Mouse (Mus musculus): ENCODE data around the gene Tbc1d22a. TPM values are rescaled to one million over a fixed set of nuclear protein-coding genes. Genes with fewer than 3 reads are reported as not detected.

Tbc1d22a gene
- polyA plus RNA-seq, 1 experiment from 2014 or later = 8.7 TPM

DNA sequence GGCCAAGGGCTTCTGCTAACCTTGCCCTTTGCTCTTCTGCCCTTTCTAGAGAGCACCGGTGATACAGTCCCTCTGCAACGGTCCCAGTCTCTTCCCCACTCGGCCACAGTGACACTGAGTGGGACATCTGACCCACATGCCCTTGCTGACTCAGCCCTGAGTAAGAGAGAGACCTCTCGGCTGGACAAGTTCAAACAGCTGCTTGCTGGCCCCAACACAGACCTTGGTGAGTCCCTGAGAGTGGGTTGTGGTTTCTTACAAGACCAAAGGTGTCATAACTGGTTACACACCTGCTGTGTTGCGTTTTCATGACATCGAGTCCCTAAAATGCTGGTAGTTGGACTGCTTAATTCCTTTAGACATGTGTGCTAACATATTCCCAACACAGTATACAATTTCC lies 24.8 kb downstream of the Tbc1d22a start:
- Histone ChIP-seq H3K4me3 (ENCODE audit: low read depth, low read length) (no peak overlapping the region), H3K36me3 (ENCODE audit: control insufficient read depth, insufficient read depth, low read length) (peaks cover 8% of the 10 kb centered on the region; the same call in 1 of the 2 replicates), H3K4me1 (replicated peaks; ENCODE audit: control insufficient read depth, insufficient read depth) (no peaks in the 10 kb centered on the region), H3K27me3 (ENCODE audit: control insufficient read depth, insufficient read depth, low read length) (no peaks in the 10 kb centered on the region), H3K27ac (replicated peaks) (no peak overlapping the region), H3K9me3 (ENCODE audit: control insufficient read depth, low read length) (no peaks in the 10 kb centered on the region), H3K4me2 (replicated peaks; ENCODE audit: low read depth) (no peak overlapping the region), H3K9ac (ENCODE audit: low read length) (no peak overlapping the region)
- TF ChIP-seq CTCF (IDR thresholded peaks at IDR 0.05; ENCODE audit: low read depth) (no peak), EP300 (optimal IDR thresholded peaks at IDR 0.05) (no peak)
- 88% methylated on average over 6 of the region's 6 CpGs for WGBS
- DNase-seq (ENCODE audit: low spot score) (no peak), ATAC-seq (ENCODE audit: low FRiP score, low TSS enrichment) (no peak)

DNA sequence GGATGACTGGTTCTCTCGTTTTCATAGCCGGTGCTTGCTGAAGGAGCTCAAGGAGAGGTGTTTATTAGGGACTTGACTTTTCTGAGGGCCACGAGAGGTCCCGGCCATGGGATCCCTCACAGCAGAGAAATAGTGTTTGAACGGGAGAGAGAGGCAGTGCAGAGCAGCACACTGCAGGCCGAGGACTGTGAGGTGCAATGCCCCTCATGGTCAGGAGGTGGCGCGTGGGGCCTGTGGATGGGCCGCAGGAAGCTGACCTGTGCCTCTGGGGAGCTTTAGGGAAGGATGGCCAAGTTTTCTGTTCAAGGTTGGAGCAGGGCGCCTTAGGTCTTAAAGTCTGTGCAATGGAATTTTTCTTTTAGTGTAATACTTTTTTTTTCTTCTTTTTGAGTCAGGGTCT lies 25.5 kb downstream of the Tbc1d22a start:
- no peaks in the 10 kb centered on the region for H3K4me1 ChIP-seq (replicated peaks; ENCODE audit: control insufficient read depth, insufficient read depth)
- DNase-seq (ENCODE audit: low spot score) (peak; percentile 73), ATAC-seq (ENCODE audit: low FRiP score, low TSS enrichment) (0 out of 2 replicates have a peak, but pooled peaks have one; percentile 48)
- no peak overlapping the region for H3K9ac ChIP-seq (ENCODE audit: low read length)
- H3K9me3 ChIP-seq (ENCODE audit: control insufficient read depth, low read length) = no peaks in the 10 kb centered on the region
- H3K27me3 ChIP-seq (ENCODE audit: control insufficient read depth, insufficient read depth, low read length) = no peaks in the 10 kb centered on the region
- H3K4me3 ChIP-seq (ENCODE audit: low read depth, low read length) = no peak overlapping the region
- WGBS = 26% methylated on average over 10 of the region's 10 CpGs
- H3K36me3 ChIP-seq (ENCODE audit: control insufficient read depth, insufficient read depth, low read length) = peaks cover 8% of the 10 kb centered on the region; the same call in 1 of the 2 replicates
- H3K4me2 ChIP-seq (replicated peaks; ENCODE audit: low read depth) = no peak overlapping the region
- TF ChIP-seq CTCF (IDR thresholded peaks at IDR 0.05; ENCODE audit: low read depth) (peak; percentile 89), EP300 (optimal IDR thresholded peaks at IDR 0.05) (no peak)
- no peak overlapping the region for H3K27ac ChIP-seq (replicated peaks)

DNA sequence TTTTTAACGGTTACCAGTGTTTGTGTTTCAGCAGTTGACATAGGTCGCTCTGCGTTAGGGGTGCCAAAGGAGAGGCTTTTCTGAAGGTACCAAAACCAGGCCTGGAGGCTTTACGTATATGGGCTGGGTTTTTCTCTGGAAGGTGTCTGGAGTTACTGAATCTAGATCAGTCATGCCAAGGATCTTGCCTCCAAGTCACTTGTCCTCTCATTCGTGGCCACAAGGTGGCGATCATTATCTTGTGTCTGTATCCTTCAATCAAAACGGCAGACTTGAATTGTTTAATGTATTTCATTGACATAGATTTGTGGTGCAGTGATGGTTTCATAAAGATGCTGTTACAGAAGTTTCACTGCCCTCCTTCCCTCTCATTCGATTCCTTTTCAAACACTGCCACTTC lies 29.4 kb downstream of the Tbc1d22a start:
- H3K4me2 ChIP-seq (replicated peaks; ENCODE audit: low read depth) = no peak overlapping the region
- peak; percentile 82 for TF ChIP-seq CTCF (IDR thresholded peaks at IDR 0.05; ENCODE audit: low read depth)
- TF ChIP-seq EP300 (optimal IDR thresholded peaks at IDR 0.05) = no peak
- no peak overlapping the region for H3K4me3 ChIP-seq (ENCODE audit: low read depth, low read length)
- DNase-seq (ENCODE audit: low spot score) (peak; percentile 58), ATAC-seq (ENCODE audit: low FRiP score, low TSS enrichment) (no peak)
- no peaks in the 10 kb centered on the region for H3K9me3 ChIP-seq (ENCODE audit: control insufficient read depth, low read length)
- 45% methylated on average over 8 of the region's 8 CpGs for WGBS
- peaks cover 4% of the 10 kb centered on the region; the same call in 1 of the 2 replicates for H3K36me3 ChIP-seq (ENCODE audit: control insufficient read depth, insufficient read depth, low read length)
- H3K4me1 ChIP-seq (replicated peaks; ENCODE audit: control insufficient read depth, insufficient read depth) = no peaks in the 10 kb centered on the region
- H3K9ac ChIP-seq (ENCODE audit: low read length) = no peak overlapping the region
- H3K27me3 ChIP-seq (ENCODE audit: control insufficient read depth, insufficient read depth, low read length) = no peaks in the 10 kb centered on the region
- no peak overlapping the region for H3K27ac ChIP-seq (replicated peaks)

DNA sequence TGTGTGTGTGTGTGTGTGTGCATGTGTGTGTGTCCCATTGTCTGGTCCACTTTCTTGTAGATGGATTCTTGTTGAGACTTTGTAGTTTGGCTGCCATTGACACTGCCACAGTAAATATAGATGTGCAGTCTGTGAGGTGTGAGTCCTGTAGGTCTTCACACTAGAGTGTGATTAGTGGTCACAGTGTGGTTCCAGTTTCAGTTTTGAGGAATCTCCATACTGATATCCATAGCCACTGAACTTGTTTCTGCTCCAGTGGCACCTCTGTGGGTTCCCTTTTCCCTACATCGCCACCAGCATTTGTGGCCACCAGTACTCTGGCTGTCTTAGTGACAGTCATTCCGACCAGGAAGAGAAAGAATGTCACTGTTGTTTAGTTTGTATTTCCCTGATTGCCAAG lies 30.1 kb downstream of the Tbc1d22a start:
- no peak overlapping the region for H3K27ac ChIP-seq (replicated peaks)
- DNase-seq (ENCODE audit: low spot score) (no peak), ATAC-seq (ENCODE audit: low FRiP score, low TSS enrichment) (no peak)
- no peak overlapping the region for H3K9ac ChIP-seq (ENCODE audit: low read length)
- no peaks in the 10 kb centered on the region for H3K4me1 ChIP-seq (replicated peaks; ENCODE audit: control insufficient read depth, insufficient read depth)
- TF ChIP-seq CTCF (IDR thresholded peaks at IDR 0.05; ENCODE audit: low read depth) = no peak
- no peak overlapping the region for H3K4me3 ChIP-seq (ENCODE audit: low read depth, low read length)
- 78% methylated on average over 2 of the region's 2 CpGs for WGBS
- H3K27me3 ChIP-seq (ENCODE audit: control insufficient read depth, insufficient read depth, low read length) = no peaks in the 10 kb centered on the region
- H3K36me3 ChIP-seq (ENCODE audit: control insufficient read depth, insufficient read depth, low read length) = peaks cover 4% of the 10 kb centered on the region; the same call in 1 of the 2 replicates
- no peak overlapping the region for H3K4me2 ChIP-seq (replicated peaks; ENCODE audit: low read depth)
- no peaks in the 10 kb centered on the region for H3K9me3 ChIP-seq (ENCODE audit: control insufficient read depth, low read length)

DNA sequence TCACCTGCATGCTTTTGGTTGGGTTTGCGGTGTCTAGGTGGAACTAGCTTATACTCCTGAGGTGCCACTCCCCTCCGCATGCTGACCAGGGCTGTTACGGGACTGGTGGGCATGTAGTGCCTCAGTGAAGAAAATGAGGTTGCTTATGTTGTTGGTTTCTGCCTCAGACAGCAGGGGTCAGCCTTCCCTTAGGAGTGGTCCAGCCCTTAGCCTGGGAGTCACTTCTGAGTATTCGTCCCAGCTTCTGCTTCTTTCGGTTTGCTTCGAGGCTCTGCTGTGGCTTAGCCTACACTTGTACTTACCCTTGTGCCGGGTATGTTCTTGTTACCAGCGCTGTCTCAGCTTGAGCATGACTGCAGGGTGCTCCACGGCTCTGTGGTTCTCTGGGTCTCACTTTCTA lies 36.0 kb downstream of the Tbc1d22a start:
- Histone ChIP-seq H3K9me3 (ENCODE audit: control insufficient read depth, low read length) (no peaks in the 10 kb centered on the region), H3K9ac (ENCODE audit: low read length) (no peak overlapping the region), H3K27me3 (ENCODE audit: control insufficient read depth, insufficient read depth, low read length) (no peaks in the 10 kb centered on the region), H3K36me3 (ENCODE audit: control insufficient read depth, insufficient read depth, low read length) (no peaks in the 10 kb centered on the region), H3K4me1 (replicated peaks; ENCODE audit: control insufficient read depth, insufficient read depth) (no peaks in the 10 kb centered on the region), H3K4me2 (replicated peaks; ENCODE audit: low read depth) (no peak overlapping the region), H3K27ac (replicated peaks) (no peak overlapping the region), H3K4me3 (ENCODE audit: low read depth, low read length) (no peak overlapping the region)
- WGBS = 65% methylated on average over 9 of the region's 9 CpGs
- TF ChIP-seq EP300 (optimal IDR thresholded peaks at IDR 0.05) (no peak), CTCF (IDR thresholded peaks at IDR 0.05; ENCODE audit: low read depth) (peak; percentile 81)
- ATAC-seq (ENCODE audit: low FRiP score, low TSS enrichment) = 0 out of 2 replicates have a peak, but pooled peaks have one; percentile 32
- peak; percentile 37 for DNase-seq (ENCODE audit: low spot score)

DNA sequence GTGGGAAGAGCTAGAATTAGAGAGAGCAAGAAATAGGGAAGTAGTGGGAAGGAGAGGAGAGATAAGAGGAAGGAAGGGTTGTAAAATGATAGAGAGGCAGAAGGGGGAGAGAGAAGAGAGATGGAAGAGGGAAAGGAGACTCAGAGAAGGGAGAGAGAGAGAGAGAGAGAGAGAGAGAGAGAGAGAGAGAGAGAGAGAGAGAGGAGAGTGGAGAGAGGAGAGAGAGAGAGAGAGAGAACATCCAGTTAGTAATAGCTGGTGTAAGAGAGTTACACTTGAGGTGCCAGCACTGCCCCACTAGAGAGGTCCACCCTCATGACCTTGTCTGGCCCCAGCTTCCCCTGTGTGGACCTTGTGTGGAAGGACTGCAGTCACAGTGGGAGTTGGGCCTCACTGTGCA lies 37.9 kb downstream of the Tbc1d22a start:
- Histone ChIP-seq H3K4me1 (replicated peaks; ENCODE audit: control insufficient read depth, insufficient read depth) (no peaks in the 10 kb centered on the region), H3K36me3 (ENCODE audit: control insufficient read depth, insufficient read depth, low read length) (no peaks in the 10 kb centered on the region), H3K9ac (ENCODE audit: low read length) (no peak overlapping the region), H3K9me3 (ENCODE audit: control insufficient read depth, low read length) (no peaks in the 10 kb centered on the region), H3K27me3 (ENCODE audit: control insufficient read depth, insufficient read depth, low read length) (no peaks in the 10 kb centered on the region), H3K4me2 (replicated peaks; ENCODE audit: low read depth) (no peak overlapping the region), H3K27ac (replicated peaks) (no peak overlapping the region), H3K4me3 (ENCODE audit: low read depth, low read length) (no peak overlapping the region)
- TF ChIP-seq CTCF (IDR thresholded peaks at IDR 0.05; ENCODE audit: low read depth) (no peak), EP300 (optimal IDR thresholded peaks at IDR 0.05) (no peak)
- ATAC-seq (ENCODE audit: low FRiP score, low TSS enrichment) = no peak
- no peak for DNase-seq (ENCODE audit: low spot score)
